Mouse (Mus musculus) ES-Bruce4 (cell line): ENCODE results near the gene Pde3b.

Experiments
- CTCF ChIP-seq: IDR thresholded peaks from one replicate; pipeline ENCODE4 v1.8.1; 2011; ENCODE audit warnings: low read depth, low read length
- EP300 ChIP-seq: IDR thresholded peaks from 2 replicates; pipeline ENCODE4 v1.6.1; 2011; ENCODE audit warnings: low read depth, low read length; ENCODE audit not compliant: insufficient read depth
- POLR2A ChIP-seq: IDR thresholded peaks from one replicate; pipeline ENCODE4 v1.8.1; 2011; ENCODE audit warnings: low read length; ENCODE audit not compliant: insufficient read depth

DNA sequence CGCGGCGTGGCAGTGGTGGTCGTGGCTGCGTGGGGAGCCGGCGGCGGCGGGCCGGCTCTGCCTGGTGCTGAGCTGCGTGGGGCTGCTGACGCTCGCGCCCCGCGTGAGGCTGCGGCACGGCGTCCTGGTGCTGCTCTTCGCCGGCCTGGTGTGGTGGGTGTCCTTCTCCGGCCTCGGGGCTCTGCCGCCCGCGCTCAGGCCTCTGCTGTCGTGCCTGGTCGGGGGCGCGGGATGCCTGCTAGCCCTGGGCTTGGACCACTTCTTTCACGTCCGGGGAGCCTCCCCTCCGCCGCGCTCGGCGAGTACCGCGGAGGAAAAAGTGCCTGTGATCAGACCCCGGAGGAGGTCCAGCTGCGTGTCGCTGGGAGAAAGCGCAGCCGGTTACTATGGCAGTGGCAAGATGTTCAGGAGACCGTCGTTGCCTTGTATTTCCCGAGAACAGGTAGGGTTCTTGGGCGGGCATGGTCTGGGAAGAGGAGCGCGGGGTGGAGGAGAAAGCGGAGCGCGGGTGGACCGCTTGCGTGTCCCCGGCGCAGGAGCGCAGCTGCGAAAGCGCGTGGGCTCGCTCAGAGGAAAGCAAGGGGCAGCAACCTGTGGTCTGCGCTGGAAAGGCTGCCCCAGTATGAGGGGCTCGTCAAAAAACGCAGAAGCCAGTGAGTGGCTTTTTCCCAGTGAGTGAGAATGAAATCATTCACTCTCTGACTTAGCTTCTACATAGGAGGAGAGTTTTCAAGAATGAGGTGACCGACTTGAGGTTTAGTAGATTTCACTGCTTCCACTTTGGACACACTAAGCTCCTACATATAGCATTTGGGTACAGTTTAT is 1.2 kb downstream of the Pde3b start:
- TF ChIP-seq EP300 (no peak), POLR2A (no peak), CTCF (no peak)
